Mouse (Mus musculus) CH12.LX (cell line): ENCODE data around the gene Ephb3. TPM values are rescaled to one million over a fixed set of nuclear protein-coding genes. Genes with fewer than 3 reads are reported as not detected.
A peak's percentile ranks its signal among the peaks of the same experiment; 100 is the strongest.

ENCODE experiments used
- DNase-seq: peaks from one replicate; pipeline ENCODE4 v3.0.0-alpha.2; 2013; ENCODE audit errors: extremely low read depth
- H3K27ac ChIP-seq: 2 replicates; pipeline ENCODE4 v1.5.1; 2012; ENCODE audit warnings: low read depth, mild to moderate bottlenecking, control low read depth, moderate library complexity; ENCODE audit not compliant: insufficient read depth
- H3K27me3 ChIP-seq: replicated peaks from 2 replicates; pipeline ENCODE3; 2012; ENCODE audit warnings: inconsistent platforms
- H3K36me3 ChIP-seq, 2 experiments: replicated peaks in 1 of 2; 2 replicates each; pipeline versions ENCODE3 to v1.6.1; 2012; ENCODE audit warnings: inconsistent platforms in 1 of 2, low read length in 1 of 2, mild to moderate bottlenecking in 1 of 2, mixed read lengths in 1 of 2, moderate library complexity in 1 of 2; ENCODE audit not compliant: control insufficient read depth in 1 of 2, insufficient read depth in 1 of 2
- H3K4me1 ChIP-seq, 2 experiments: 2 replicates each; pipeline ENCODE4 v1.6.1; 2012; ENCODE audit warnings: inconsistent platforms in 1 of 2, moderate library complexity in 1 of 2; ENCODE audit not compliant: insufficient read depth in 2 of 2, control insufficient read depth in 1 of 2
- H3K4me2 ChIP-seq: 2 replicates; pipeline ENCODE4 v1.6.1; 2012; ENCODE audit warnings: low read depth, mild to moderate bottlenecking, control low read depth; ENCODE audit not compliant: poor library complexity, insufficient read depth, severe bottlenecking
- H3K4me3 ChIP-seq, 3 experiments: fragments of 150-350 bp in 1 of 3; sonication (generic) in 1 of 3; replicated peaks in 1 of 3; 2 replicates each; pipeline versions ENCODE3 to v1.5.1; 2011 to 2012; ENCODE audit warnings: low read depth in 2 of 3, low read length in 2 of 3, mild to moderate bottlenecking in 2 of 3, moderate library complexity in 2 of 3, control low read depth in 1 of 3, improper control_type of control experiment in 1 of 3, inconsistent platforms in 1 of 3, mixed read lengths in 1 of 3; ENCODE audit not compliant: poor library complexity in 1 of 3
- H3K79me2 ChIP-seq: replicated peaks from 2 replicates; pipeline ENCODE4 v1.6.1; 2012; ENCODE audit warnings: mild to moderate bottlenecking, moderate library complexity; ENCODE audit not compliant: control insufficient read depth, poor library complexity, insufficient read depth, severe bottlenecking; ENCODE audit errors: extremely low read depth
- H3K9ac ChIP-seq: 2 replicates; pipeline ENCODE4 v1.6.1; 2012; ENCODE audit warnings: low read depth, mild to moderate bottlenecking, control low read depth, moderate library complexity; ENCODE audit not compliant: insufficient read depth
- H3K9me3 ChIP-seq: replicated peaks from 2 replicates; pipeline ENCODE3; 2012; ENCODE audit warnings: low read length, inconsistent platforms, mixed read lengths
- BHLHE40 ChIP-seq: IDR thresholded peaks from 2 replicates; pipeline ENCODE4 v1.6.1; 2011; ENCODE audit warnings: mild to moderate bottlenecking, low read depth, low read length, improper control_type of control experiment
- CTCF ChIP-seq, 2 experiments: IDR thresholded peaks in 1 of 2; conservative IDR thresholded peaks in 1 of 2; 2 replicates each; pipeline ENCODE4 v1.5.1; 2011 to 2012; ENCODE audit warnings: low read depth in 2 of 2, low read length in 2 of 2, improper control_type of control experiment in 1 of 2, inconsistent platforms in 1 of 2, mild to moderate bottlenecking in 1 of 2, moderate library complexity in 1 of 2
- EP300 ChIP-seq: IDR thresholded peaks from 2 replicates; pipeline ENCODE4 v1.6.1; 2011; ENCODE audit warnings: low read length, improper control_type of control experiment
- ETS1 ChIP-seq: conservative IDR thresholded peaks from 2 replicates; pipeline ENCODE4 v1.6.1; 2012; ENCODE audit warnings: low read depth, mild to moderate bottlenecking, inconsistent platforms, low read length, improper control_type of control experiment, moderate library complexity
- GABPA ChIP-seq: IDR thresholded peaks from 2 replicates; pipeline ENCODE4 v1.6.1; 2012; ENCODE audit warnings: low read depth, low read length, improper control_type of control experiment, inconsistent platforms; ENCODE audit not compliant: insufficient replicate concordance
- HCFC1 ChIP-seq: IDR thresholded peaks from 2 replicates; pipeline ENCODE4 v1.6.1; 2012; ENCODE audit warnings: low read depth, mild to moderate bottlenecking, inconsistent platforms, low read length, improper control_type of control experiment
- IRF4 ChIP-seq: IDR thresholded peaks from 2 replicates; pipeline ENCODE4 v1.6.1; 2014; ENCODE audit warnings: low read depth, mild to moderate bottlenecking, inconsistent platforms, low read length, improper control_type of control experiment
- JUND ChIP-seq: conservative IDR thresholded peaks from 2 replicates; pipeline ENCODE4 v1.6.1; 2011; ENCODE audit warnings: low read depth, low read length, improper control_type of control experiment
- KAT2A ChIP-seq: IDR thresholded peaks from 2 replicates; pipeline ENCODE4 v1.6.1; 2012; ENCODE audit warnings: low read length, improper control_type of control experiment, inconsistent platforms; ENCODE audit not compliant: insufficient replicate concordance
- MAFK ChIP-seq: IDR thresholded peaks from 2 replicates; pipeline ENCODE4 v1.6.1; 2011; ENCODE audit warnings: low read length, improper control_type of control experiment; ENCODE audit not compliant: insufficient replicate concordance
- MAX ChIP-seq: IDR thresholded peaks from 2 replicates; pipeline ENCODE4 v1.6.1; 2011; ENCODE audit warnings: low read length, improper control_type of control experiment
- MXI1 ChIP-seq: IDR thresholded peaks from 2 replicates; pipeline ENCODE4 v1.6.1; 2011; ENCODE audit warnings: mild to moderate bottlenecking, low read depth, low read length, improper control_type of control experiment
- MYC ChIP-seq: IDR thresholded peaks from 2 replicates; pipeline ENCODE4 v1.6.1; 2011; ENCODE audit warnings: low read depth, mild to moderate bottlenecking, improper control_type of control experiment, low read length
- NELFE ChIP-seq: IDR thresholded peaks from 2 replicates; pipeline ENCODE4 v1.6.1; 2011; ENCODE audit warnings: low read depth, low read length, improper control_type of control experiment
- PAX5 ChIP-seq: IDR thresholded peaks from 2 replicates; pipeline ENCODE4 v1.6.1; 2012; ENCODE audit warnings: low read length, inconsistent platforms, mixed read lengths
- POLR2A ChIP-seq: IDR thresholded peaks from 2 replicates; pipeline ENCODE4 v1.6.1; 2011; ENCODE audit warnings: low read depth, mild to moderate bottlenecking, improper control_type of control experiment, low read length
- POLR2AphosphoS2 ChIP-seq: IDR thresholded peaks from 2 replicates; pipeline ENCODE4 v1.6.1; 2011; ENCODE audit warnings: low read depth, low read length, improper control_type of control experiment
- RCOR1 ChIP-seq: conservative IDR thresholded peaks from 2 replicates; pipeline ENCODE4 v1.6.1; 2012; ENCODE audit warnings: low read depth, mild to moderate bottlenecking, inconsistent platforms, low read length, improper control_type of control experiment
- SIN3A ChIP-seq: IDR thresholded peaks from 2 replicates; pipeline ENCODE4 v1.6.1; 2012; ENCODE audit warnings: low read length, improper control_type of control experiment, inconsistent platforms
- TBP ChIP-seq: conservative IDR thresholded peaks from 2 replicates; pipeline ENCODE4 v1.6.1; 2011; ENCODE audit warnings: low read depth, low read length, improper control_type of control experiment
- USF1 ChIP-seq: IDR thresholded peaks from 2 replicates; pipeline ENCODE4 v1.6.1; 2014; ENCODE audit warnings: low read depth, mild to moderate bottlenecking, inconsistent platforms, low read length, improper control_type of control experiment
- USF2 ChIP-seq: conservative IDR thresholded peaks from 2 replicates; pipeline ENCODE4 v1.6.1; 2011; ENCODE audit warnings: low read depth, low read length, improper control_type of control experiment
- ZC3H11A ChIP-seq: IDR thresholded peaks from 2 replicates; pipeline ENCODE4 v1.6.1; 2012; ENCODE audit warnings: low read depth, mild to moderate bottlenecking, inconsistent platforms, low read length, improper control_type of control experiment
- ZNF384 ChIP-seq: IDR thresholded peaks from 2 replicates; pipeline ENCODE4 v1.6.1; 2012; ENCODE audit warnings: low read depth, low read length, improper control_type of control experiment, inconsistent platforms
- dilution Hi-C: fragments of 300-500 bp; cut with MboI; formaldehyde crosslinking; loops from 2 replicates; pipeline ENCODE4 v1.14.3; 2020; ENCODE audit warnings: low sequenced_read_pairs; ENCODE audit not compliant: extremely low pct_unique_long_range_greater_than_20kb, extremely low pct_ligation_motif_present
- in situ Hi-C: fragments of 300-500 bp; cut with MboI; formaldehyde crosslinking; loops from 3 replicates; pipeline ENCODE4 v1.14.3; 2019; ENCODE audit warnings: low sequenced_read_pairs, low pct_ligation_motif_present, low pct_unique_long_range_greater_than_20kb, mixed read lengths
- polyA plus RNA-seq: library from polyadenylated mRNA; unstranded; fragments of >175 nt; gene quantifications from 2 replicates; pipeline ENCODE4 v1.2.1, GENCODE M21; 2012; ENCODE audit warnings: low read depth; ENCODE audit not compliant: insufficient read length
- total RNA-seq, 2 experiments: library from RNA; depleted of rRNA; stranded (reverse); fragments of 300-350 nt in 1 of 2; fragments of >200 nt in 1 of 2; gene quantifications; 2 replicates each; pipeline ENCODE4 v1.2.3; 2012 to 2014

The Ephb3 gene
- total and polyA plus RNA-seq, 3 experiments, result not detected

GRCm38 (mm10) chr16:21209290-21209689 lies 4.7 kb downstream of the Ephb3 start:
- dilution Hi-C loops, result no loop called here
- Histone ChIP-seq H3K36me3 (no peaks in the 10 kb centered on the region), H3K27me3 (no peaks in the 10 kb centered on the region), H3K4me1 (peaks cover 0 to 11% of the 10 kb centered on the region in 2 experiments; a peak in 3 of 4 replicates), H3K79me2 (no peaks in the 10 kb centered on the region), H3K27ac (no peak overlapping the region), H3K4me2 (no peak overlapping the region), H3K4me3 (no peak overlapping the region), H3K9ac (no peak overlapping the region), H3K9me3 (peaks cover 6% of the 10 kb centered on the region)
- peak; percentile 27 for DNase-seq
- in situ Hi-C loops, result no loop called here
- no peak for TF ChIP-seq MAX
- no peak for TF ChIP-seq MAFK
- TF ChIP-seq KAT2A, result no peak
- TF ChIP-seq JUND, result no peak
- TF ChIP-seq BHLHE40, result no peak
- TF ChIP-seq MYC, result no peak
- no peak for TF ChIP-seq ETS1
- no peak for TF ChIP-seq NELFE
- no peak for TF ChIP-seq MXI1
- TF ChIP-seq RCOR1, result no peak
- no peak for TF ChIP-seq ZNF384
- no peak for TF ChIP-seq PAX5
- no peak for TF ChIP-seq EP300
- no peak for TF ChIP-seq IRF4
- TF ChIP-seq POLR2AphosphoS2, result no peak
- no peak for TF ChIP-seq USF2
- no peak for TF ChIP-seq CTCF (conservative IDR thresholded peaks at IDR 0.05 in 1 of 2, IDR thresholded peaks at IDR 0.05 in 1 of 2; ENCODE audit: low read depth in 2 of 2, low read length in 2 of 2)
- TF ChIP-seq ZC3H11A, result no peak

DNA sequence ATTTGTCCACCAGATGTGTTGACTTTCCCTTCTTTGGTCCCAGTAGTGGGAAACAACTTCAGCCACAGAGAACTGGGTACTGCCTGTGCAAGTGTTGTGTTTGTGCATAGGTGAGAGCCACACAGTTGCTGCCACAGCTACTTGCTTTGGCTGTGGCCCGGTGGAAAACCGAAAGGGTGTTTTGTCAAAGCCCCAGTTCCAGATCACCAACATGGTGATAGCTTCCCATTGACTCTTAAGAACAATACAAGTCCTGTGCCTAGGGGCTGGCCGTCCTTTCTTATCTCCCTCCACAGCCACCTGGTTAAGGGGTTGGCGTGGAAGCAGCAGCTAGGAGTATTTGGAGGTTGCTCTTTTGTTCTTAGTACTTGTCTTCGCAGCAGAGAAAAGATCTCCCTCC lies 5.6 kb downstream of the Ephb3 start:
- no peaks in the 10 kb centered on the region for H3K27me3 ChIP-seq

More for the DNA sequence above, 5.6 kb downstream of the Ephb3 start:
- H3K4me3 ChIP-seq, result no peak overlapping the region
- H3K79me2 ChIP-seq, result no peaks in the 10 kb centered on the region
- no peak overlapping the region for H3K4me2 ChIP-seq
- H3K27ac ChIP-seq, result no peak overlapping the region
- no peaks in the 10 kb centered on the region for H3K9me3 ChIP-seq
- dilution Hi-C loops (no loop called here), in situ Hi-C loops (no loop called here)
- H3K36me3 ChIP-seq, result no peaks in the 10 kb centered on the region
- TF ChIP-seq BHLHE40, result no peak
- no peak for TF ChIP-seq USF2
- TF ChIP-seq CTCF (conservative IDR thresholded peaks at IDR 0.05 in 1 of 2, IDR thresholded peaks at IDR 0.05 in 1 of 2; ENCODE audit: low read depth in 2 of 2, low read length in 2 of 2), result no peak
- no peak for TF ChIP-seq NELFE
- TF ChIP-seq MAX, result no peak
- no peak for TF ChIP-seq HCFC1
- TF ChIP-seq SIN3A, result no peak
- no peak for TF ChIP-seq USF1
- TF ChIP-seq EP300, result no peak
- TF ChIP-seq TBP, result no peak
- no peak for TF ChIP-seq PAX5
- TF ChIP-seq POLR2AphosphoS2, result no peak
- TF ChIP-seq MAFK, result no peak
- TF ChIP-seq POLR2A, result no peak
- no peak for TF ChIP-seq GABPA
- H3K9ac ChIP-seq, result no peak overlapping the region
- DNase-seq, result no peak
- H3K4me1 ChIP-seq, result peaks cover 0 to 11% of the 10 kb centered on the region in 2 experiments; a peak in 3 of 4 replicates
